Comparison of ENCODE assay signal across 12 mouse cellular contexts in genomic region chr12:107028985-107029384, GRCm38 (mm10).
"Had no signal": no experiment of that assay in that cellular context is flagged by ENCODE, and none has a peak within 500 bp of the region (broad histone marks: within the 10 kb centered on the region; RNA-seq: fewer than 3 reads in every experiment).

No protein-coding gene starts in this region.

- ATAC-seq: lung, postnatal 0 days had no signal

- H3K9ac ChIP-seq: liver, embryonic 15.5 days had no signal

- H3K27me3 ChIP-seq: liver, embryonic 15.5 days had no signal

- H3K36me3 ChIP-seq: liver, embryonic 15.5 days had no signal

- H3K4me1 ChIP-seq: liver, embryonic 15.5 days had no signal

- DNase-seq: kidney, adult 9 months; kidney, postnatal 36 days; lung, adult 2 months; lung, postnatal 36 days; right cerebral cortex, adult 18-20 months; thymus, adult 18-20 months; thymus, postnatal 14 days had no signal

- H3K4me2 ChIP-seq: liver, embryonic 11.5 days; liver, embryonic 15.5 days; midbrain, embryonic 11.5 days had no signal

- H3K4me3 ChIP-seq: liver, embryonic 15.5 days had no signal

- H3K27ac ChIP-seq: kidney, postnatal 0 days; liver, embryonic 15.5 days had no signal
